25 mouse cellular contexts compared by ENCODE assay signal in the genomic region with DNA sequence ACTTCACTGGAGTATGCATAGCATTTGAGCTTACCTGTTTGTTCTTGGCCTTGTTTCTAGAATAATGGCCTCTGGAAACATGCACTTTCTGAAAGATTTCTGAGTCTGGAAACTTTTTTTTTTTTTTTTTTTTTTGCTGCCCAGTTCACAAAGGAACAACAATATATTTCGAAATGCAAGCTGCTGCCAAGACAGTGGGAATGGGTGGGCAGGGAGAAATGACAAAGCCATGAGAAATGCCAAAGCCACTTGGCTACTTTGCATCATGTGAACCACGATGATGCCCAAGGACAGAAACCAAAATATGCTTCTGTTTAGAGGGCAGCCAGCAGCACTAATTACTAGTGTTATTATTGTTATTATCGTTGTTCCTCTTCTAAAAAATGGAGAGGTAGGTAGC.
DNase-seq lines count a peak whose midpoint lies in the region; ATAC-seq and TF ChIP-seq lines count a peak whose summit lies in the region.
"Had no signal": no experiment of that assay in that cellular context is flagged by ENCODE, and none has a peak within 500 bp of the region (broad histone marks: within the 10 kb centered on the region; RNA-seq: fewer than 3 reads in every experiment).

No protein-coding gene starts in this region.

- H3K36me3 ChIP-seq in C2C12 (ENCODE audit: control insufficient read depth, insufficient read depth) = no peaks in the 10 kb centered on the region
- H3K36me3 ChIP-seq in myocyte (ENCODE audit: control insufficient read depth, insufficient read depth) = no peaks in the 10 kb centered on the region
- H3K36me3 ChIP-seq: embryonic facial prominence, embryonic 10.5 days; embryonic facial prominence, embryonic 13.5 days; hindbrain, embryonic 12.5 days; hindbrain, embryonic 15.5 days had no signal

- no peak for TF ChIP-seq CTCF in C2C12 (IDR thresholded peaks at IDR 0.05; ENCODE audit: control insufficient read depth, insufficient read depth, insufficient read length)

- no peaks in the 10 kb centered on the region for H3K79me3 ChIP-seq in C2C12 (ENCODE audit: low read depth)

- no peaks in the 10 kb centered on the region for H3K79me2 ChIP-seq in C2C12 (ENCODE audit: control insufficient read depth, insufficient read depth)
- H3K79me2 ChIP-seq in myocyte (ENCODE audit: control insufficient read depth, insufficient read depth) = no peaks in the 10 kb centered on the region

- no peak for TF ChIP-seq POLR2A in myocyte (IDR thresholded peaks at IDR 0.05; ENCODE audit: insufficient read length, low read depth)

- no peak overlapping the region for H3ac ChIP-seq in C2C12 (ENCODE audit: control insufficient read depth, insufficient read length, low read depth)
- H3ac ChIP-seq in myocyte (ENCODE audit: control insufficient read depth, insufficient read length) = no peak overlapping the region

- H3K27me3 ChIP-seq in C2C12 (ENCODE audit: control insufficient read depth, insufficient read depth, insufficient read length) (no peaks in the 10 kb centered on the region), myocyte (ENCODE audit: control insufficient read depth, insufficient read depth, insufficient read length) (no peaks in the 10 kb centered on the region)
- H3K27me3 ChIP-seq: embryonic facial prominence, embryonic 13.5 days; hindbrain, embryonic 12.5 days; hindbrain, embryonic 15.5 days had no signal

- no peak overlapping the region for H3K4me2 ChIP-seq in myocyte (ENCODE audit: low read depth)
- H3K4me2 ChIP-seq: embryonic facial prominence, embryonic 13.5 days; heart, embryonic 11.5 days; hindbrain, embryonic 12.5 days; hindbrain, embryonic 15.5 days had no signal

- no peak overlapping the region for H3K4me3 ChIP-seq in C2C12 (ENCODE audit: insufficient read depth, poor library complexity, severe bottlenecking)
- H3K4me3 ChIP-seq in myocyte = no peak overlapping the region
- H3K4me3 ChIP-seq: embryonic facial prominence, embryonic 10.5 days; embryonic facial prominence, embryonic 13.5 days; erythroblast, embryonic 14.5 days; hindbrain, embryonic 12.5 days; hindbrain, embryonic 15.5 days had no signal

- no peak for ATAC-seq in granulocyte monocyte progenitor cell, adult 5-6 weeks (replicated peaks; ENCODE audit: poor library complexity, severe bottlenecking)
- ATAC-seq: activated CD4-positive, CD25-positive, alpha-beta regulatory T cell, adult 4 months; forebrain, embryonic 14.5 days; forebrain, postnatal 0 days; intestine, postnatal 0 days had no signal

- peak; percentile 87 for DNase-seq in Muller cell, postnatal 12 days (ENCODE audit: inconsistent ontology term)
- peak; percentile 67 for DNase-seq in adipocyte (ENCODE audit: low spot score)
- DNase-seq in right cerebral cortex, postnatal 10 days (ENCODE audit: low spot score in 2 of 2) = no peak
- DNase-seq in layer of hippocampus, adult 8-10 months (ENCODE audit: low spot score in 2 of 2) = no peak
- DNase-seq: adrenal gland, postnatal 25 days; cerebellum, adult 11-12 months; cerebellum, adult 8-10 months; cerebellum, postnatal 10 days; cerebellum, postnatal 36 days; embryo, embryonic 11 days; forebrain, postnatal 0 days; gastrocnemius, postnatal 25 days; kidney, adult 2 months had no signal

TF ChIP-seq in C2C12, 6 proteins besides CTCF, POLR2A, EP300 and RAD21:
- TF ChIP-seq USF1 (IDR thresholded peaks at IDR 0.05; ENCODE audit: low read depth) = no peak
- no peak for TF ChIP-seq MYOG (IDR thresholded peaks at IDR 0.05; ENCODE audit: control insufficient read depth, extremely low read depth, insufficient read length)
- TF ChIP-seq CEBPB (IDR thresholded peaks at IDR 0.05; ENCODE audit: low read depth) = peak; percentile 42

TF ChIP-seq in myocyte, 11 proteins besides CTCF, POLR2A, EP300 and RAD21:
- TF ChIP-seq MYOD1 (IDR thresholded peaks at IDR 0.05; ENCODE audit: control insufficient read depth in 1 of 3, insufficient read length in 2 of 3, low read depth in 2 of 3) (no peak), CEBPB (IDR thresholded peaks at IDR 0.05; ENCODE audit: insufficient read depth, poor library complexity, severe bottlenecking) (peak; percentile 58), REST (IDR thresholded peaks at IDR 0.05; ENCODE audit: insufficient read depth, insufficient read length) (no peak), USF1 (IDR thresholded peaks at IDR 0.05; ENCODE audit: low read depth) (no peak), POLR2AphosphoS2 (IDR thresholded peaks at IDR 0.05; ENCODE audit: insufficient read length, low read depth) (no peak), E2F4 (IDR thresholded peaks at IDR 0.05; ENCODE audit: insufficient read depth) (no peak), TCF3 (IDR thresholded peaks at IDR 0.05; ENCODE audit: insufficient read length, low read depth) (no peak)

Comparison
In these comparisons a context has a peak if more than half of its experiments do, and no peak if none do; other contexts are left out.
1. DNase-seq: peak in Muller cell, postnatal 12 days (single experiment) and adipocyte (single experiment); none in right cerebral cortex, postnatal 10 days (0 of 2) and layer of hippocampus, adult 8-10 months (0 of 2).